Mouse (Mus musculus): ENCODE measurements around the gene Phyhipl.

DNA sequence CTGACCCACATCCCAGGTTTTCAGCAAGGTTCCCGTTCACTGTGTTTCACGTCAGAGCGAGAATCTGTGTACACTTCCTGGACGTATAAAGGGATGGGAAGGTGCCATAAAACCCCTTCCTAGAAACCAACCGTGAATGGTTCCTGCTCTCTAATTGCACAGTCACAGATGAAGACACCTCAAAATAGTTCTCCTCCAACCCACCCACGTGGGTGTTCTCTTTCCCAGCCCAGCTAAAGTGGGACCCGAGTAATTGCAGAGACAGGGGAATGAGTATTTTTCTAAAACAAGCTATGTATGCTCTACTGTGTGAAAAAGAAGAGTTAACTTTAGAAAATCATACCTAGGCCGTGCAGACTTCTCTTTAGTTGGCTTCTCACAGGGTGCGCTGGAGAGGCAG lies 140.9 kb downstream of the Phyhipl start:
- TF ChIP-seq CTCF (IDR thresholded peaks at IDR 0.05; ENCODE audit: low read depth): no peak
- TF ChIP-seq EP300 (IDR thresholded peaks at IDR 0.05; ENCODE audit: low read depth): no peak
